Mouse (Mus musculus): ENCODE measurements around the gene Cacnb1.

- TF ChIP-seq POLR2A (IDR thresholded peaks at IDR 0.05; ENCODE audit: low read depth, low read length) (no peak), CTCF (IDR thresholded peaks at IDR 0.05; ENCODE audit: extremely low read depth, insufficient read length, insufficient replicate concordance, low read depth, low read length) (no peak)
These were observed 35.9 kb downstream of the Cacnb1 start for GRCm38 (mm10) chr11:97986738-97987465.

Data from small intestine, adult 2 months (tissue).